Mouse (Mus musculus) ES-Bruce4 (cell line): ENCODE measurements around the gene Ccdc182. TPM values are rescaled to one million over a fixed set of nuclear protein-coding genes. Genes with fewer than 3 reads are reported as not detected.

Experiments used
- H3K27ac ChIP-seq: 2 replicates; pipeline ENCODE4 v1.5.1; 2012; ENCODE audit warnings: low read length, inconsistent platforms; ENCODE audit not compliant: insufficient read depth
- H3K27me3 ChIP-seq: 2 replicates; pipeline ENCODE4 v1.6.1; 2012; ENCODE audit warnings: mild to moderate bottlenecking, low read length, inconsistent platforms; ENCODE audit not compliant: control insufficient read depth, poor library complexity, insufficient read depth, severe bottlenecking
- H3K36me3 ChIP-seq: 2 replicates; pipeline ENCODE4 v1.6.1; 2012; ENCODE audit warnings: inconsistent platforms, mild to moderate bottlenecking, low read length, moderate library complexity; ENCODE audit not compliant: control insufficient read depth, poor library complexity, insufficient read depth, severe bottlenecking
- H3K4me1 ChIP-seq: one replicate; pipeline ENCODE4 v1.8.1; 2011; ENCODE audit warnings: low read length; ENCODE audit not compliant: control insufficient read depth, insufficient read depth
- H3K4me3 ChIP-seq: 2 replicates; pipeline ENCODE4 v1.5.1; 2011; ENCODE audit warnings: low read depth, mild to moderate bottlenecking, low read length
- H3K9ac ChIP-seq: 2 replicates; pipeline ENCODE4 v1.6.1; 2012; ENCODE audit warnings: low read depth, mild to moderate bottlenecking, inconsistent platforms; ENCODE audit not compliant: poor library complexity, severe bottlenecking
- H3K9me3 ChIP-seq: replicated peaks from 2 replicates; pipeline ENCODE4 v1.6.1; 2012; ENCODE audit warnings: mild to moderate bottlenecking, low read length, inconsistent platforms; ENCODE audit not compliant: control insufficient read depth, poor library complexity, insufficient read depth, severe bottlenecking
- CTCF ChIP-seq: IDR thresholded peaks from one replicate; pipeline ENCODE4 v1.8.1; 2011; ENCODE audit warnings: low read depth, low read length
- EP300 ChIP-seq: IDR thresholded peaks from 2 replicates; pipeline ENCODE4 v1.6.1; 2011; ENCODE audit warnings: low read depth, low read length; ENCODE audit not compliant: insufficient read depth
- POLR2A ChIP-seq: IDR thresholded peaks from one replicate; pipeline ENCODE4 v1.8.1; 2011; ENCODE audit warnings: low read length; ENCODE audit not compliant: insufficient read depth
- polyA plus RNA-seq: library from polyadenylated mRNA; stranded (reverse); fragments of >200 nt; gene quantifications from 2 replicates; pipeline ENCODE4 v1.2.4, GENCODE M21; 2011; ENCODE audit warnings: low read depth; ENCODE audit not compliant: missing spikeins, insufficient read depth, insufficient read length

Ccdc182 gene
- polyA plus RNA-seq, 1 experiment = not detected

DNA sequence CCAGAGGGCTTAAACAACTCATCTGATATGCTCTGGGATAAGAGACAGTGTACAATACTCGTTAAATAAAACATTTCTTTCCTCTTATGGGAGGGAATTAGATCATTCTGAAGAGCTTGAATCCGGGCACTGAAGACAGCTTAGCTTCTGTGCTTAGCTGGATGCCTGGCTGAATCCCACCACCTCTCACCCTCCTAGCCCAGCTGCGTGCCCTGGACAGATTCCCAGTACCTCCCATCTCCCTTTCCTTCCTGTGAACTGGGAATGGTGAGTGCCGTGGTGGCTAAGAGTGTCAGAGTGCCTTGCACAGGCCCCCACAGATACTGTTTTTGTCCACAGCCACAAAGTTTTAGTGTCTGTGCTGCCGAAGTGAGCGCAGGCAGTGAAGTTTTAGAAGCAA is 27.5 kb upstream of the Ccdc182 start:
- TF ChIP-seq POLR2A (no peak), EP300 (no peak), CTCF (no peak)
- no peaks in the 10 kb centered on the region for H3K27me3 ChIP-seq
- no peak overlapping the region for H3K9ac ChIP-seq
- no peak overlapping the region for H3K4me3 ChIP-seq
- H3K36me3 ChIP-seq = no peaks in the 10 kb centered on the region
- H3K9me3 ChIP-seq = no peaks in the 10 kb centered on the region
- H3K4me1 ChIP-seq = no peaks in the 10 kb centered on the region
- H3K27ac ChIP-seq = no peak overlapping the region

DNA sequence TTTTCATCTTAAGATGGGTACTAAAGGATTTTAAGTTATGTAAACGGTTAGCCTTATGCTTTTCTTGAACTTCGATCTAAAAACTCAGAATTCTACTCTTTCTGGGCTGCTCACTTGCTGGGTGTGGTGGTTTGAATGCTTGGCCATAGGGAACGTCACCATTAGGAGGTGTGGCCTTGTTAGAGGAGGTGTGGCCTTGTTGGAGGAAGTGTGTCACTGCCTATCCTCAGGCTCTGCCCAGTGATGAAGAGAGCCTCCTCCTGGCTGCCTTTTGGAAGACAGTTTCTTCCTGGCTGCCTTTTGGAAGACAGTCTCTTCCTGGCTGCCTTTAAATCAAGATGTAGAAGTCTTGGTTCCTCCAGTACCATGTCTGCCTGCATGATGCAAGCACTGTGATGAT is 22.0 kb upstream of the Ccdc182 start:
- no peaks in the 10 kb centered on the region for H3K4me1 ChIP-seq
- no peak overlapping the region for H3K4me3 ChIP-seq
- H3K9me3 ChIP-seq = no peaks in the 10 kb centered on the region
- no peak overlapping the region for H3K9ac ChIP-seq
- no peaks in the 10 kb centered on the region for H3K36me3 ChIP-seq
- H3K27ac ChIP-seq = no peak overlapping the region
- TF ChIP-seq EP300 (no peak), POLR2A (no peak), CTCF (peak; percentile 9)
- H3K27me3 ChIP-seq = 0 out of 2 replicates have a peak, but pooled peaks cover 3% of the 10 kb centered on the region

DNA sequence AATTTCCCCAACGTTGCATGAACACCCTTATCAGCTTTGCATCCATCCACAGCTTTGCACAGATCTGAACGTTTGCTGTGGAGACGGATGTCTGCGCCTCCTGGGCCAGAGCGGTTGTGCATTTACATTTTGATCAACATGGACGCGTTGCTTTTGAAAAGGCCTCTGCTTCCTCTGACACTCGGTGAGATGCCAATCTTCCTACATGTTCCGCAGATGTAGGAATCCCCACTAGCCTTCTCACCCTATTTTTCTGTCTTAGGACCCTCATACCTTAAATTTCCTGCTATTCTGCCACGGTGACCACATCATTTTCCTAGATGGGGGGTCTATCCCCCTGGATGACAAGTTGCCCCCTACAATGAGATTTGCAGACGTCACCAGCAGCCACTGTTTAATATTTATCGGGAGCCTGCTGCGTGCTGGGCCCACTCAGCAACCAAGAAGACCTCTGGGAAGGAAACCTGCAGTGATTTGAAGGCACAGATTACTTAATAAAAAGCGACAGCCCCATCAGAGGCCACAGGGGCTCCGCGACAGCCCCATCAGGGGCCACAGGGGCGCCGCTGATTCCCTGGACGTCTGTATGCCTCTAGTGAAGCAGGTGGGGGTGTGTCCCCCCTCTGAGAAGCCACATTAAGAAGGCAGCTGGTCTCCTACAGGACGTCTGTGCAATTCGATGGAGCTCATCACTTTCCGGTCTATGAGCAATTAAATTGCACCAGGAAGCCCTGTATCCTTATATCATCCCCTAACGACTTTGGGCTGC is 19.6 kb upstream of the Ccdc182 start:
- H3K27me3 ChIP-seq = 0 out of 2 replicates have a peak, but pooled peaks cover 3% of the 10 kb centered on the region
- H3K27ac ChIP-seq = no peak overlapping the region
- H3K9me3 ChIP-seq = no peaks in the 10 kb centered on the region
- no peaks in the 10 kb centered on the region for H3K4me1 ChIP-seq
- no peaks in the 10 kb centered on the region for H3K36me3 ChIP-seq
- no peak for TF ChIP-seq EP300
- no peak for TF ChIP-seq CTCF
- TF ChIP-seq POLR2A = no peak
- H3K4me3 ChIP-seq = no peak overlapping the region
- H3K9ac ChIP-seq = no peak overlapping the region

DNA sequence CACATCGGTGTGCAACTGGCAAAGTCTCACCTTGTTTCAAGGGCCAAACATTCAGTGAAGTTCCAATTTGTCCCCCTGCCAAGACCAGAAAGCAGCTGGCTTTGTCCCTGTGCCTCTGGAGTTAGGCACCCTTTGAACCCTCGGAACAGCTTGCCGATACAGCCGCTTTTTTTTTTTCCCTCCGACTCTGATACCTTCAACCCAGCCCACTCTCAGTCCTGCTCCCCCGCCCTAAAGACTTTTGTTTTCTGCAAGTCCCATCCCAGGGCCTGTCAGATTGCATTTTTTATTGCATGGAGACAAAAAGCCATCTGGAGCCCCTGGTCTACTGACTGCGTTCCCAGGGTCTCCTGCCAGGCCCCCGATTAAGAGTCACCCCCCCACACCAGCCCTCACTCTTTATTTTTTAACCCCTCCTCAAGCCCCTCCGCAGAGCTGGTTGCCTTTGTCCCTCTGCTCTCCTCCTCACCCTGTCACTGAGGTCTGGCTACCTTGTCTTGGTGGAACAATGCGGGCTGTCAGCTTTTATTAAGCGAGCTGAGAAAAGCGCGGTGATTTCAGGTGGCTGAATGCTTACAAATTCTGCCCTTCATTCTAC is 18.9 kb upstream of the Ccdc182 start:
- H3K4me3 ChIP-seq = no peak overlapping the region
- 0 out of 2 replicates have a peak, but pooled peaks cover 3% of the 10 kb centered on the region for H3K27me3 ChIP-seq
- TF ChIP-seq CTCF (no peak), POLR2A (no peak), EP300 (no peak)
- no peaks in the 10 kb centered on the region for H3K9me3 ChIP-seq
- no peaks in the 10 kb centered on the region for H3K36me3 ChIP-seq
- no peak overlapping the region for H3K9ac ChIP-seq
- H3K4me1 ChIP-seq = no peaks in the 10 kb centered on the region
- H3K27ac ChIP-seq = no peak overlapping the region

DNA sequence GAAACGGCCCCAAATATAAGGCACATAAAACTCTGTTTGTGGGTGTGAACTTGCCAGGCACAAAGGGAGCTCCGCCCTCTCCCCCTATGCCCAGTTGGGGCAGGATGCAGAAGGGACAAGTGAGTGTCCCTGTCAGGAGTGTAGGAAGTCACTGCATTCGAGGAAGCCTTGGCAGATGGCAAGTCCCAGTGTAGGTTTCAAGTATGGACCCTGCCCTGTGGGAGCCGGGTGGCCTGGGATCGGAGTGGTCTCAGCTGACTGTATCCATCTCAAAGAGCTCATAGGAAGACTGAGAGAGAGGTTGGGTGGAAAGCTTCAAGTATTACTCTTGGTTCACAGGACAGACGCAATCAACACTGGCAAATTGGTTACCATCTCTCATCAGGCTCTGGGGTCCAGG is 17.9 kb upstream of the Ccdc182 start:
- TF ChIP-seq EP300 (no peak), CTCF (no peak), POLR2A (no peak)
- H3K27ac ChIP-seq = no peak overlapping the region
- H3K9me3 ChIP-seq = no peaks in the 10 kb centered on the region
- no peaks in the 10 kb centered on the region for H3K4me1 ChIP-seq
- H3K27me3 ChIP-seq = 0 out of 2 replicates have a peak, but pooled peaks cover 3% of the 10 kb centered on the region
- H3K36me3 ChIP-seq = no peaks in the 10 kb centered on the region
- H3K4me3 ChIP-seq = no peak overlapping the region
- no peak overlapping the region for H3K9ac ChIP-seq

DNA sequence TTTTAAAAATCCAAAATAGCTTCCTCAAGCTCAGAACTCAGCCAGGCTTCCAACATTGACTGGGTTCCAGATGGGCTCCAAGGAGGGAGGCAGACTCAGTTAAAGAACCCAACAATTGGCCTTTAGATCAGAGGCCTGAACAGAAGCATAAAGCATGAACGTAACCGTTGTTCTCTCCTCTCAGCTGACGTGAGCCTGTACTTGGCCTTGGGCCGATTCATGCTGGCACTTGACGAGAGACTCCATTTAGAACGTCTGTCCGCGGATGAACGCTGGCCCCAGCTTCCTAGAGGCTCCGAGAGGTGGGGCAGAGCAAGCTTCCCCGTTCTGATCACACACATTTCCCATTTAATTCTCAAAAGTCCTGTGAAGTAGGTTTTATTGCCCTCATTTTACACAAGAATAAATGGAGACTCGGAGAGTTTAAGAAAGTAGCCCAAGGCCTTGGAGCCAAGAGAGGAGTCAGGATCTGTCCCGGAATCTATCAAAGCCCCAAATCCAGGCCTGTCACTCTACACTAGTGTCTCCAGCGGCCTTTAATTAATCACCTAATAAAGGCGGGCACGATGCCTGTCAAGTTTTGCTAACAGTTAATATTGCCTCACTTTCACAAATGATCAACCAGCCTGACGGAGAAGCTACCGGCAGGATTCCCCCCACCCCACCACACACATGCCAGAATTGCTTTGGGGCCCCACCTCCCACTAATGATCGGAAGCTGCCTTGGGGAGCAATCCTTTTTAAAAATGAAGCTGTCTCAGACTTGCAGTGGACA is 17.1 kb upstream of the Ccdc182 start:
- Histone ChIP-seq H3K9ac (no peak overlapping the region), H3K36me3 (no peaks in the 10 kb centered on the region), H3K27me3 (0 out of 2 replicates have a peak, but pooled peaks cover 3% of the 10 kb centered on the region), H3K4me1 (no peaks in the 10 kb centered on the region), H3K4me3 (no peak overlapping the region), H3K9me3 (no peaks in the 10 kb centered on the region), H3K27ac (no peak overlapping the region)
- TF ChIP-seq CTCF = no peak
- no peak for TF ChIP-seq EP300
- no peak for TF ChIP-seq POLR2A
